Mouse (Mus musculus): ENCODE results near the gene Scp2. TPM values are rescaled to one million over a fixed set of nuclear protein-coding genes. Genes with fewer than 3 reads are reported as not detected.

Scp2 gene
- total and polyA plus RNA-seq, 3 experiments, result 65.8 to 84.4 TPM; not detected in 1

DNA sequence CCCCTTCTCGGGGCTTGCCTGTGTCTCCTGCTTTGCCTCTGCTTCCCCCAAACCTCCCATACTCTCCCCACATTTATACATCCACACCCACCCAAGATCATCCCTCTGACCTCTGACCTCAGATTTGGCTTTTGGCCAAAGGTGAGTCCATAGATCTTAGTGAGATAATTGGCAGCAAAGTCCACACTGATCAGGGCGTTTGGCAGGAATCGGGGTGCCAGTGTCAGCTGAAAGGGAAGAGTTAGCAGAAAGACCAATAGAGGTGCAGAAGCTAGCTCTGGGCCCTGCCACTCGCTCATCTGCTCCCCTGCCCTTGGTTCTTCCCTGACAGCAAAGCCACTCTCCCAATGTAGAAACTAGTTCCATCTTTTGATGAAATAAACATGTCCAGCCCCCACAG, 121.6 kb downstream of the Scp2 start:
- Histone ChIP-seq H3K27me3 (ENCODE audit: control insufficient read depth in 1 of 2, insufficient read depth in 2 of 2, low read length in 2 of 2) (no peaks in the 10 kb centered on the region), H3K79me2 (ENCODE audit: control insufficient read depth, insufficient read depth, low read length, poor library complexity) (no peaks in the 10 kb centered on the region), H3K9ac (ENCODE audit: control insufficient read depth, low read depth, low read length, poor library complexity, severe bottlenecking) (no peak overlapping the region), H3K9me3 (replicated peaks; ENCODE audit: insufficient read depth, low read length) (no peaks in the 10 kb centered on the region), H3K27ac (ENCODE audit: control insufficient read depth, low read depth, low read length) (no peak overlapping the region), H3K4me3 (ENCODE audit: control insufficient read depth in 1 of 2, insufficient read depth in 1 of 2, low read depth in 2 of 2, low read length in 2 of 2) (no peak overlapping the region), H3K36me3 (ENCODE audit: control insufficient read depth in 1 of 2, insufficient read depth in 2 of 2, low read length in 2 of 2) (no peaks in the 10 kb centered on the region; a peak in 2 of 4 replicates), H3K4me1 (ENCODE audit: control insufficient read depth in 1 of 2, insufficient read depth in 2 of 2, low read length in 2 of 2) (peaks cover 0 to 9% of the 10 kb centered on the region in 2 experiments; a peak in 2 of 4 replicates)
- TF ChIP-seq JUND (IDR thresholded peaks at IDR 0.05; ENCODE audit: low read depth, low read length) (no peak), ETS1 (IDR thresholded peaks at IDR 0.05; ENCODE audit: low read depth, low read length) (no peak), ELF1 (IDR thresholded peaks at IDR 0.05; ENCODE audit: low read depth, low read length) (no peak), POLR2AphosphoS2 (IDR thresholded peaks at IDR 0.05; ENCODE audit: low read length) (no peak), POLR2AphosphoS5 (IDR thresholded peaks at IDR 0.05; ENCODE audit: borderline replicate concordance, low read depth, low read length) (no peak), MYC (IDR thresholded peaks at IDR 0.05; ENCODE audit: low read depth, low read length) (no peak), MAX (IDR thresholded peaks at IDR 0.05; ENCODE audit: low read length) (no peak), RCOR1 (IDR thresholded peaks at IDR 0.05; ENCODE audit: low read depth, low read length) (no peak), MAFK (IDR thresholded peaks at IDR 0.05; ENCODE audit: borderline replicate concordance, low read depth, low read length) (no peak), USF1 (IDR thresholded peaks at IDR 0.05; ENCODE audit: low read depth, low read length) (no peak), MEF2A (IDR thresholded peaks at IDR 0.05; ENCODE audit: extremely low read depth, insufficient replicate concordance, low read depth, low read length, poor library complexity, severe bottlenecking) (no peak), NELFE (IDR thresholded peaks at IDR 0.05; ENCODE audit: low read depth, low read length) (no peak), CHD1 (IDR thresholded peaks at IDR 0.05; ENCODE audit: low read depth, low read length) (no peak), UBTF (IDR thresholded peaks at IDR 0.05; ENCODE audit: borderline replicate concordance, insufficient read depth, low read depth, low read length) (no peak), E2F4 (IDR thresholded peaks at IDR 0.05; ENCODE audit: borderline replicate concordance, low read depth, low read length) (no peak), TBP (IDR thresholded peaks at IDR 0.05; ENCODE audit: low read depth, low read length) (no peak), EP300 (IDR thresholded peaks at IDR 0.05; ENCODE audit: low read depth in 1 of 2, low read length in 2 of 2) (no peak)
- DNase-seq (ENCODE audit: low read depth, low spot score), result no peak

DNA sequence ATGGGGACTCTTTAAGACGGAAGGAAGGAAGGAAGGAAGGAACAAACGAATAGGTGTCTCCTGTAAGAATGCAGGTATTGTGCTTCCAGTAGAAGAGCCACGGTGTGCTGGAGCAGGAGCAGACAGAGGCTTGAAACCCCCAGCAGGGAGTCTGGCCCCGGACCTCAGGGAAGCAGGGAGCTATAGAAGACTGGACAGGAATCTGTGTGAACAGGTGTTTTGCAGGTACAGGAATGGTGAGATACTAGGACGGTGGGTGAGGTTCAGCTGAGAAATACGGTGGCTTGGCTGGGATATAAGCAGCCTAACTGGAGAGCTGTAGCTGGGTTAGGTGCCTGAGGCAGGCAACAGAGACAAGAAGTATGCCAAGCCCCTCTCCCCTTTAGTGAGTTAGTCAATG, 124.6 kb downstream of the Scp2 start:
- Histone ChIP-seq H3K4me3 (ENCODE audit: control insufficient read depth in 1 of 2, insufficient read depth in 1 of 2, low read depth in 2 of 2, low read length in 2 of 2) (no peak overlapping the region), H3K9ac (ENCODE audit: control insufficient read depth, low read depth, low read length, poor library complexity, severe bottlenecking) (no peak overlapping the region), H3K4me1 (ENCODE audit: control insufficient read depth in 1 of 2, insufficient read depth in 2 of 2, low read length in 2 of 2) (peaks cover 0 to 5% of the 10 kb centered on the region in 2 experiments; a peak in 1 of 4 replicates), H3K27me3 (ENCODE audit: control insufficient read depth in 1 of 2, insufficient read depth in 2 of 2, low read length in 2 of 2) (no peaks in the 10 kb centered on the region), H3K36me3 (ENCODE audit: control insufficient read depth in 1 of 2, insufficient read depth in 2 of 2, low read length in 2 of 2) (no peaks in the 10 kb centered on the region; a peak in 1 of 4 replicates), H3K79me2 (ENCODE audit: control insufficient read depth, insufficient read depth, low read length, poor library complexity) (no peaks in the 10 kb centered on the region), H3K9me3 (replicated peaks; ENCODE audit: insufficient read depth, low read length) (no peaks in the 10 kb centered on the region), H3K27ac (ENCODE audit: control insufficient read depth, low read depth, low read length) (no peak overlapping the region)
- no peak for TF ChIP-seq E2F4 (IDR thresholded peaks at IDR 0.05; ENCODE audit: borderline replicate concordance, low read depth, low read length)
- TF ChIP-seq POLR2A (IDR thresholded peaks at IDR 0.05; ENCODE audit: control insufficient read depth in 1 of 2, insufficient read depth in 1 of 2, low read depth in 1 of 2, low read length in 2 of 2, poor library complexity in 1 of 2), result no peak
- no peak for TF ChIP-seq TAL1 (IDR thresholded peaks at IDR 0.05; ENCODE audit: low read length)
- no peak for TF ChIP-seq MXI1 (IDR thresholded peaks at IDR 0.05; ENCODE audit: low read depth, low read length)
- TF ChIP-seq MAFK (IDR thresholded peaks at IDR 0.05; ENCODE audit: borderline replicate concordance, low read depth, low read length), result no peak
- TF ChIP-seq ZNF384 (IDR thresholded peaks at IDR 0.05; ENCODE audit: low read depth, low read length), result no peak
- TF ChIP-seq TBP (IDR thresholded peaks at IDR 0.05; ENCODE audit: low read depth, low read length), result no peak
- TF ChIP-seq ETS1 (IDR thresholded peaks at IDR 0.05; ENCODE audit: low read depth, low read length), result no peak
- TF ChIP-seq EP300 (IDR thresholded peaks at IDR 0.05; ENCODE audit: low read depth in 1 of 2, low read length in 2 of 2), result no peak
- TF ChIP-seq NELFE (IDR thresholded peaks at IDR 0.05; ENCODE audit: low read depth, low read length), result no peak
- TF ChIP-seq ZKSCAN1 (IDR thresholded peaks at IDR 0.05; ENCODE audit: low read depth, low read length), result no peak
- no peak for TF ChIP-seq MYB (IDR thresholded peaks at IDR 0.05; ENCODE audit: low read depth, low read length)
- TF ChIP-seq RCOR1 (IDR thresholded peaks at IDR 0.05; ENCODE audit: low read depth, low read length), result no peak
- no peak for TF ChIP-seq POLR2AphosphoS5 (IDR thresholded peaks at IDR 0.05; ENCODE audit: borderline replicate concordance, low read depth, low read length)
- TF ChIP-seq JUND (IDR thresholded peaks at IDR 0.05; ENCODE audit: low read depth, low read length), result no peak
- no peak for TF ChIP-seq GATA1 (IDR thresholded peaks at IDR 0.05; ENCODE audit: low read depth, low read length)
- no peak for TF ChIP-seq USF2 (IDR thresholded peaks at IDR 0.05; ENCODE audit: borderline replicate concordance in 1 of 2, insufficient read depth in 1 of 2, low read depth in 1 of 2, low read length in 2 of 2)
- no peak for TF ChIP-seq HCFC1 (IDR thresholded peaks at IDR 0.05; ENCODE audit: low read depth, low read length)
- TF ChIP-seq NRF1 (IDR thresholded peaks at IDR 0.05; ENCODE audit: insufficient read depth, low read depth, low read length, poor library complexity, severe bottlenecking), result no peak
- TF ChIP-seq KAT2A (conservative IDR thresholded peaks at IDR 0.05; ENCODE audit: low read depth, low read length), result no peak
- no peak for DNase-seq (ENCODE audit: low read depth, low spot score)

All from MEL (cell line).